Mouse (Mus musculus) layer of hippocampus, adult 18-20 months (tissue): ENCODE measurements at regions not wholly inside any gene's neighbourhood (a gene's known extent, or its start where the extent isn't known, plus 50 kb on each side); places are given as distances from the start of the nearest gene placed in this dataset.

ENCODE experiments used
- DNase-seq, 2 experiments: peaks; one replicate each; pipeline ENCODE4 v3.0.0; 2022; ENCODE audit warnings: low spot score in 2 of 2

DNA sequence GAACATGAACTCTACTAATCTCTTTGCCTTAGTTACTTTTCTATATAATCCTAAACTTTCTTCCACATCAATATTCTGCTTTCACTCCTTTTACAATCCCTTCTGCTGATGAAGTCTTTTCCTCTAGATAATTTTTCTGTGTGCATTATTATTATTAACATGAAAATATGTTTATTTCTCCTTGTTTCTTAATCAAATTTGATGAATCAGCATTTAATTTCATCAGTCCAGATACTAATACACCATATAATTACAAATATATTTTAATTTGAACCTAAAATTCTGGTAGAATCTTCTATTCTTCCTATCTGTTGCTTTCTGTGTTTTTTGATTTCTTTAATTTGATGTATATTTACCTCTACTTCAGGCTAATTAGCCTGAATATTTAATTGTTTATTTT lies 365.5 kb downstream of the Dcdc2c start:
- no peak for DNase-seq

DNA sequence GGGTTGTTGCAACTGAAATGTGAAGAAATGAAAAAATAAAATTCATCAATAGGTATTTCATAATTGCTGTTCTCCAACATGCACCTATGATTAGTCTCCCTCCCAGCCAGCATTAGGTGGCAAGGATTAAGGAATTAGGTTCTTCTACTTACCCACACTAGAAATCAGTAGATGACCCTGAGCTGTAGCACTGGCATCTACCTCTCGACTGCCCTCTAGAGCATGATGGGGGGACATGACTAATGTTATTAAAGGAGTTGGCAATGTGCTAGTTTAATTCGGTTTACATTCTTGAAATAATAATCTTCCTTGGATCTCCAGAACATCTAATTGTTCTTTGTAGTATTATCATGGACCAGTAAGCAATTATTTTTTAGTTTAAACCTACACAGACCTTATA lies 370.9 kb downstream of the Dcdc2c start:
- no peak for DNase-seq

DNA sequence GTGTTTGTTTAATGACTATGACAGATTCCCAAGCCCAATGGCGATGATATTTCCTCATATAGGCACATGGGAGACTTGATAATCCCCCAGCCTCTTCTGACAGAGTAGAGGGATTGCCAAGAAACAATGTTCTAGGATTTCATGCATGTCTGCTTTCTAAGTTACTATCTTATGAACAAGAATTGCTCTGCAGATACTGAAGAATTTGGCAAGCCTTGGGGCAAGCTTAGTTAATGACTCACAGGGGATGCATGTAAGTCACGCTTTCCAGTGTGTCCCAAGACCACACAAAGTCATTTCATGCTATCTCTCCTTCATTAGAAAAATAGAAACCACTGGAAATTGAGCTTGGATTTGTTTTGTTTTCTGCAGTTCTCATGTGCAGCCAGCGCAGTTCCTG lies 376.2 kb downstream of the Dcdc2c start:
- DNase-seq, result no peak

DNA sequence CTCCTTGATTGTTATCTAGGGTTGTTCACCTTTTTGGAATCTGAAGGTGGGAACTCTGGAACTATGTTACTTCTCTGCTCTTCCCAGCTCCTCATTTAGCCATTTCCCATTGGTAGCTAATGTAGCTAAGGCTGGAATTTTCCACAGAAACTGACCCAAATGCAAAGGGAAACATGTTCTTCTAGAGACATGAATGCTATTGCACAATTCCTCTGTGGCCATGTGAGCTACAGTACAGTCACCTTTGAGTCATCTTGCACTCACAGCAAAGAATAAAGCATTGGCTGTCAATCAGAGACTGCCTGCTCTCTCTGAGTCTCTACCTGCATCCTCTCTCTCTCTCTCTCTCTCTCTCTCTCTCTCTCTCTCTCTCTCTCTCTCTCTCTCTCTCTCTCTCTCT lies 378.1 kb downstream of the Dcdc2c start:
- DNase-seq, result no peak

DNA sequence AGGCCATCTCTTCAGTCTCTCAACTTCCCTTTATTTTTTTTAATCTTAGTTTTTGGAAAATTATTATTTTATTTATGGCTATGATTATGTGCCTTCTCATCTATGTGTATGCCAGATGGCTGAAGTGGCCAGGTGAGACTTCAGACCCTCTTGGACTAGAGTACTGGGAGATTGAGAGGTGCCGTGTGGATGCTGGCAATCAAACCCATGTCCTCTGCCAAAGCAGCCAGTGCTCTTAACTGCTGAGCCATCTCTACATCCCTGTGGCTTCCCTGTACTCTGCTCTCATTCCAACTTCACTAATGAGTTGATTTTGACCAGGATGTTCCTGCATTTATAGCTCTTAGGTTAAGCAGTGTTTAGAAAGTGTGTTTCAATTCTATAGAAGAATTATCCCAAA lies 393.4 kb downstream of the Dcdc2c start:
- no peak for DNase-seq

DNA sequence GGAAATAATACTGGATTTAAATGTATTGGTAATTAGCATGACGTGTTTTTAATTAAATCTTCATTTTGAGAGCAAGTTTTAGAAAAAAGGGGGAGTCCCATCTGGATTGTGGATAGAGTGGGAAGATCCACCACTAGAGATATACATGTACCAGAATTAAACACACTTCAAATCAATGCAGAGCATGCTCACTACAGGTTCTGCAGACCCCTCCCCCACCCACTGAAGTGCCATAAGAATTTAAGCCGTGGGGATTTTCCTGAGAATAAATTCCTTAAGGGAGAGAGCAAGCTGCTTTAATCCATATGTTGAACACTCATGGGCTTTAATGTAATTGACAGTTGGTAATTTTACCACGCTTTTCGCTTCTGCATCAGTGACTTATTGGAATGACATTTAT lies 401.4 kb downstream of the Dcdc2c start:
- peak in 1 of 2 experiments; percentile 2 for DNase-seq

DNA sequence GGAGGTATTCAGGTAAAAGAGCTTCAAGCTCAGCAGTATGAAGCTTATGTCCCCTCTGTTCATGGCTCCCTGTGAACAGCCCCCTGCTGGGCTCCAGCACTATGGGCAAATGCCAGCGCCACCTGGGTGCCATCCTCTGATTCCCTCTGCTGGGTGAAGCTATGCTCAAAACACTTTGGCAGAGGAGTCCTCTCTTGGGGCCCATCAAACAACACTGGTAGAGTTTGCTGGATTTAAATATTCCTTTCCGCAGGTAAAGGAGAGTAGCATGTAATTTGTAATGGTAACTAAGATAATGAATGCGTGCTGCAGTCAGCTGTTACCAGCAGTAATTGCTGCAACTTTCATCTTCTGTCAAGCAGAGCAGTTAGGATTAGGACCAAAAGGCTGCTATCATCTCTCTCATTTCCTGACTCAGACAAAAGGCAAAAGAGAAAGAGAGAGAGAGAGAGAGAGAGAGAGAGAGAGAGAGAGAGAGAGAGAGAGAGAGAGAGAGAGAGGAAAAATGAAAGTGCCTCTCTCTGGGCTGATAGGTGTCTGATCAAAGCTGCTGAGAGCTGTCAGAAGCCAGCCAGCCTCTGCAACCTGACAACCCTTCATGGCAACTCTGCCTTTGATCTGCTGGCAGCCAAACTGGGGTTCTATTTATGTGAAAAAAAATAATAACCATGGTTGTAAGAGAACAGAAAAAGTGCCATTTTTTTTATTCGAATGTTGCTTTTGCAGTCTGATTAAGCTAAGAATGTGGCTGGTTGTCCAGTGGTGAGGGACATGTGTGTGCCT lies 416.2 kb downstream of the Dcdc2c start:
- DNase-seq, result peak in 1 of 2 experiments; percentile 3

DNA sequence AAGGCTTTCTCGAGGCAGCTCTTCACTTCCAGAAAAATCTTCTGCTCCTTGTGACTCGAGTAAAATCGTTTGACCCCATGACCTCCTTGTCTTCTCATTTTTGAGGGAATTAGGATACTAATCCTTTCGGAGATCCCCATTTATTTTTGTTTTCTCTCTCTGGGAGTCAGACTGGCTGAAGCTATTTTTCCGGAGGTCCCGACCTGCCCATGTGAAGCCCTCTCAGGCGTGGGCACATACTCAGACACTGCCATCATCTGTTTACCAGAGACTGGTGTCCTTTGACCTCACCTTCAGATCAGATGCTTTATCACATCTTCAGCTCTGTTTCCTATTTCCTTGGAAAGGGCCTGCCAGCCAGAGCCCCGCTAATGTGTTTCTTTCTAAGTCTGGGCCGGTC lies 429.4 kb downstream of the Dcdc2c start:
- DNase-seq, result no peak

DNA sequence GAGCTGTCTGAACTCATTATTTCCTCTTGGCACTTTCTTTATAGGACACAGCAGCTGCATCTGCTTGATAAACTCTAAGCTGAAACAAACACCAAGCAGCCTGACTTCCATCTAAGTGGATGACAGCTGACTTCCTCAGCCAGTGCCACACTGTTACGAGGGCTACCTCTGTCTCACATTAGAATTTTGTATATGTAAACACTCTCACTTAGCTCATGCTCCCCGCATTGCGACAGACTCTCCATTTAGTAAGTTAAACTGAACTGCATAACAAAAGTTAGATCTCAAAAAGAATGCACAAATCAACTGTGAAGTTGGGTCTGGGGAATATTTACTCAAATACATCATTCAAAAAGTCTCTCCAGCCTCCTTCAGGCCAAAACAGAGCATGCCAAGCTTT lies 432.1 kb downstream of the Dcdc2c start:
- DNase-seq, result no peak

DNA sequence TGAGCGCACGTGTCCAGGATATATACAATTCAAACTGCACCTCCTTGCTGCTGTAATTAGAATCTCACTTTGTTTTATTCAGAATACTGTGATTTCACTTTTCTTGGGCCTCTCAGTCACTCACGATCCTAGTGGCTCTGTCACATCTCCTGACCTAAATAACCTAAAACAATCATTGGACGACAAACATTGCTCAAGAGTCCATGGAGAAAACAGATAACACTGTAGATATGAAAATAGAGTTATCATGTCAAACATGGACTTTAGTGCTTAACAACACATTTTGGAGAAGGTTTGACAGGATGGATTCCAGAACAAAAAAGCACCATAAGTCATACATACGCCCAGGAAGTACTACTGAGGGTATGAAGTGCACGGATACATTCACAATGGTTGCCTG lies 461.5 kb downstream of the Dcdc2c start:
- DNase-seq, result no peak

DNA sequence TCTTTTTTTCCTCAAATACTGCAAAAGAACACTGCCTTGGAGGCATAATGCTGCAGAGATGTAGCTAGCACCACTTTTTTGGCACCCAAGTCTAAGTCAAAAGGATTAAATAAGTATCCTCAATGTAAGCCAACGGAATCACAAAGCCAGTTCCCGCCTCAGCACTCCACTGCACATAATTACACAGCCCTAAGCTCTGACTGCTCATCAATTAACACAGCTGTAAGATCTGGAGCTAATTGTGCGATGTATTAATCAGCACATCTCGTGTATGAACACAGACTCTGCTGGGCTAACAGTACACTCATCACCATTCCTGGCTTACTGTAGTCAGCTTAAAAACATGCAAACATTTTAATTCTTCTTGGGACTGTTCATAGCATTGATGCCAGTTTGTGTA lies 466.7 kb downstream of the Dcdc2c start:
- no peak for DNase-seq

DNA sequence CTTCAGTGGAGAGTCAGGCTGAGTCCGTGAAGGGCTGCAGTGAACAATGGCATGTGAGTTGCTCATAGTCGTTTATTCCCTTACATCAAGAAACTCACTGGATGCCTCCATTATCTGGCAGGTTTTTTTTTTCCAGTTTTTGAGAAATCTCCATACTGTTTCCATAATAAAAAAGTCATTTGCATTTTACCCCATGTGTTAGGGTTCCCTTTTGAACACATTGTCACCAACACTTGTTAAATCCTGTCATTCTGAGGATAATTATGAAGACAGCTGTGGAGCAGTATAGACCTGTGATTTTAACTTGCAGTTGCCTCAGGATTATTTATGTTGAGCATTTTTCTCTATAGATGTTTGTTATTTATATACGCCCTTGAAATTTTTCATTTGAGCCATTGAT lies 475.6 kb downstream of the Dcdc2c start:
- DNase-seq, result no peak

DNA sequence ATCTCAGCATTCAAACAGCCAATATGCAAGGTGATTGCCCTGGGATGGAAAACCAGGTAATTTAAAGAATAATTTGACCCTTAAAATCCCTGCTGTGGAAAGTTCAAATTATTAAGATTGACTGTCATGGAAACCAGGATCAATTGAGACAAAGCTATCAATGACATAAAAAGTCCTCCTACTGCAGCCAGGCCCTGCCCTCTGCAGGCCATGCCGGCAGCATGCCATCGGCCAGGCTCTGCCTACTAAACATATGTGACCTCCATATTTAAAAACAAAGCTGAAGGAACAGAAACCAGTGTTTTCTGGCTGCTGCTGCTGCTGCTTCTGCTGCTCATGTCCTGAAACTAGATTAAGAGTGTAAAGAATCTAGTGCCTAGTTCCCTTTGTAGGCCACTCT lies 483.6 kb downstream of the Dcdc2c start:
- DNase-seq, result no peak

DNA sequence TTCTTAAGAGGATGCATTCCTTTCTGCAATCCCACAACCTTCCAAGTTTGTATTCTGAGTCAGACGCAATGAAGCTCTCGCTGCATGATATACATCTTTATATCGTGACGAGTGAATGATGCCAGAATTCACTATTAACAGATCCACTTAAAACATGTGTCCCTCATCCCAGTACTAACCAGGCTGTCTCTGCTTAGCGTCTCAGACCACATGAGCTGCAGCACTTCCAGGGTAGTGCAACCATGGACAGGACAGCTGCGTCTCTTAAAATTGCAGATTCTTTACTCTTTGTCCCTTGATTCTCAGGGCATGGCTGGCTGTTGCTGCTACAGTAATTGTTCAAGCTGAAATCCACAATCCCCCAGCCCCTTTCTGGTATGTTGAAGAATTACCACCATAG lies 491.9 kb downstream of the Dcdc2c start:
- no peak for DNase-seq

DNA sequence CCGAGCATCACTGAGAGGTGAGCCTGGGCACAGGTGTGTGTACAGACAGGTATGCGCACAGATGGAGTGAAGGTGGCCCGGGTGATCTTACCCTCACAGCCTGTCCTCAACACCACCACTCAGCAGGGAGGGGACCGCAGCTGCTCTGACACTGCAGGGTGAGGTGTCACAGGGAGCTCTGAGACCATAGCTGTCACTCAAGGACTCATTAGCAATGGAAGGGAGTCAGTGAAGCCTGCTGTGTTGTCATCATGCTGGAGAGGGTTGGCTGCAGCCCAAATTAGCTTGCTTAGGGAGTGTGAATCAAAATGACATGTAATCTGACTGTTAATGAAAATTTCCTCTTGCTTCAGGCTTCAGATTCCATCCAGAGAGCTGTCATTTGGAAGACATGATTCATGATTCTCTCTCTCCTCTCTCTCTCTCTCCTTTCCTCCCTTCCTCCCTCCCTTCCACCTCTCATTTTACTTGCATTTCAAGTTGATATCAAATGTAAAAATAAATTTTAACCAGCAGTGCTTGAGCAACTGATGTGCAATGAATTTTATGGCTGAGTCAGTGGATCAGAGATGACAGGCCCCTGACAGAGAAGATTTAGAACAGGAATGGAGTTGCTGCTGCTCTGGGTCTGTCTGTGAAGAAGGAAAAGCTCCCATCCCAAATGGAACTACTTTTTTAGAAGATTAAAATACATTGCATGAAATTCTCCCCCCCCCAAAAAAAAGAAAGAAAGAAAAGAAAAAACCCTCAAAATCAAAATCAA lies 496.5 kb downstream of the Dcdc2c start:
- peak; percentile 70 to 81 for DNase-seq

DNA sequence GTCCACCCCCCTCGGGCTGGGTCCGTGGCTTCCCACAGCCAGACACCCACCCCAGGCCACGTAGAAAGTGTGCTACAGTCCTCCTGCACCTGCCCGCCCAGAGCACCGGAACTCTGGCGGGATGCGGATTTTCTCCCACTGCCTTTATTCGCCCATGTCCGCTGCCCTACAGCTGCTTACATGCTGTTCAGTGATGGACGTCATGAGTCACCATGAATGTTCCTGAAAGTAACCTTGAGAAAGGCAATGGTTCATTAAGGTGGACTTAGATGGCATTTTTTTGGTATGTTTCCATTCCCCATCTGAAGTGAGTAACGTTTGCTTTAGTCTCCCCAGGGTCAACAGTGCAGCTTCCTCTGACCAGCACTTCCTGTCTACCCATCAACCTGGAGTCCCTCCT lies 497.8 kb downstream of the Dcdc2c start:
- DNase-seq, result no peak

DNA sequence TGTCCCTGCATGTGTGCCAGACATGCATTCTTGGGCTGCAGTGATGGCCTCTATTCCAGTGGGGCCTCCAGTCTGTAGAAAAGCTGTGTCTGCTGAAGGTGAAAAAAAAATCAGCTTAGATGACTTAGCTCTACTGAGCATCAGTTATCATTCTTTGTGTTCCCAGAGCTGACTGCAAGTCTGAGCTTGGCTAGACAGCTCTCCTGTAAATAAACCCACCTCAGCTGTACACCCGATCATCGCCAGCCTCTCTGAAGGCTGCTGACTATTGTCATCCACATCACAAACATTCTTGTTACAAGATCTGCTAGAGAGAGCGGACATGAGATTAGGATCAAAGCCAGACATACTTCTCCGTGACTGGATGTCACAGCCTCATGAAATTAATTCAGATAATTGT lies 504.2 kb downstream of the Dcdc2c start:
- DNase-seq, result no peak

DNA sequence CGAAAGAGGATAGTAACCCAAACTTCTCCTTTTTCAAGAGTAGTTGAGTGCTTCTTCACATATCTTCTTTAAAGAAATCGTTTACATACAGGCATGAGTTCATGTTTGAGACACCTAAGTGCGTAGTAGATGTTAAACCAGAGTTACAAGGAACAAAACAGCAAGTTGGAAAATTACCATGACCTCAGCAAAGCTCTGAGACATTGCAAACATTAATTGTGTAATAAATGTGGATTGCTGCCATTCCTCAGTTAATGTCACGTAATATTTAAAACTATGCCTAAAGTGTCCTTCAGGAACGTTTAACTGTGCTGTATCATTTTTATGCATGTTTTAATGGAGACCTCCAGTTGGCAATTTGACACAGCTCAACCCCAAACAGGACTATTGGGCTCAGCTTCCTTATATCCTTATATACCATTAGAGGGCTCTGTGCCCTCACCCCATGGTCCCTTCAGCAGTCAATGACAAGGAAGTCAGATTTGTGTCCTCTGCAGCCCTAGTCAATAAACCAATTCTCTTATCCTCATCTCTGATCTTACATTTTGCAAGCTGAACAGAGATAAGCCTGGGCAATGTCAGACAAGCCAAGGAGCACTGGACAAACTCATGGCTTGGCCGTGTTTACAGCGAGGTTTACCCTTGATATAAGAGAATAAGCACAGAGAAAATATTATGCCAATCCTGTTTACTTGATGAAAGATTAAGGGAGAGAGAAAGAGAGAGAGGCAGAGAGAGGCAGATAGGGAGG lies 513.9 kb downstream of the Dcdc2c start:
- DNase-seq, result no peak

DNA sequence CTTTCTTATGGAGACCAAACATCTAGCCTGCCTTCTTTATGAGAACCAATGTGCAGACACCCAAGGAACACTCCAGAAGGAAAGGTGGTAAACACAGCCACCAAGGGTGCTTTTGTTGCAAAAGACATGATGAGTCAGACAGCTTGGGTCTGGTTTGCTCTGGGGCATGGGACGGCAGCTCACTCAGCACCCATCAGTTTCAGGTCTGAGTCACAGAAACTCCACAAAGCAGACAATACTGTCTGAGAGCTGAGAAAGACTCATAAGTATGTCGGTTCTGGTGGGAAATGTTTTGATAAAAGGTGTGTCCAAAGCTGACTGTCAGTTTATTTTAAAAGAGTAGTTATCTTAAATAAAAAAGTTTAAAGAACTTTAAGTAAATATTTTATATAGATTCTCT lies 553.0 kb downstream of the Dcdc2c start:
- no peak for DNase-seq

DNA sequence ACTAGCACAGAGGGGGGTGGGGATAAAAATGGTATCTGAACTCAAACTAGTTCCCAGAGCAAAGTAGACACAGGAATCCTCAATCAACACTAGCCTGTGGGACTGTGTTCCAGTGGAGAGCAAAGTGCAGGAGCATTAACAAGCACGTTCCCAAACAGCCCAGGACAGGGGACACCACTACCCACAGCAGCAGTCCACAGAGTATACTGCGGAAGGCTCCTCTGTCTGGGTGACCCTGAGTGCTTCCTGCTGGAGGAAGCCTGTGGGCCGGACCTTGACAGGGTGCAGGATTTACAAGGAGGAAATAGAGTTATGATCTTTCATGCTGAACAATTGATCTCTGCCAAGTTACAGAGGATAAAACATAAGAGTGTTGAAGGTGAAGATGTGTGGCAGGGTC lies 560.0 kb downstream of the Dcdc2c start:
- no peak for DNase-seq

DNA sequence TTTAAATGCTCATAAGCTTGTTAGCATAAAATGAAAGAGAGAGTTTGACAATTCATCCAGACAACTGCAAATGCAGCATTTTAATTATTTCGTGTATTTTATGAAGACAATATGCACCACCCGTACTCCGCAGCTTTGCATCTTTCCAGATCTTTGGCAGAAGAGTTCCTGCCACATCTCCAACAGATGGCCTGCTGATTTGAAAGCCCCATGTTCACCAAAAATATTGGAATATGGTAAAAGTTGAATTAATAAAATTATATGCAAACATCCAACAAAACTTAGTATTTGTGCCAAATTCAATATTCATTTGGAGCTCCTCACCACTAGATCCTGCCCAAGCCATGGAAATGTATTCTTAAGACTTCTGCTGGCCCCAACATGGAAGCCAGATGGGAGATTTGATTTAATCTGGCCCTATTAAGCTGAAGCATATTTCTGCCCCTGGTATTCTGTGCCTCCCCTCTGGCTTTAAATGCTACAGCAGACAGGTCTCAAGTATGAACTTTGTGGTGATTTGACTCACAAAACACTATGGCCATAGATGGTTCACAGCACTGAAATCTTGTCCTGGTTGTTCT lies 567.8 kb downstream of the Dcdc2c start:
- DNase-seq, result peak; percentile 47 to 82
